Mouse (Mus musculus): Measurements from ENCODE around the gene Jph2. TPM values are rescaled to one million over a fixed set of nuclear protein-coding genes. Genes with fewer than 3 reads are reported as not detected.

Gene Jph2
- total and polyA plus RNA-seq, 2 experiments from 2014 or later = 61.7 to 215 TPM

- H3K4me2 ChIP-seq (ENCODE audit: low read depth, low read length) = no peak overlapping the region
- 29% methylated on average over 4 of the region's 4 CpGs for WGBS
- no peak overlapping the region for H3K9ac ChIP-seq (replicated peaks; ENCODE audit: low read depth, low read length)
- H3K4me1 ChIP-seq (ENCODE audit: control insufficient read depth, insufficient read depth) = no peaks in the 10 kb centered on the region
- no peak overlapping the region for H3K27ac ChIP-seq (ENCODE audit: low read depth)
- H3K9me3 ChIP-seq (replicated peaks; ENCODE audit: control insufficient read depth, low read length) = no peaks in the 10 kb centered on the region
- H3K4me3 ChIP-seq (ENCODE audit: low read depth, low read length) = no peak overlapping the region
- H3K36me3 ChIP-seq (replicated peaks; ENCODE audit: control insufficient read depth, insufficient read depth, low read length) = no peaks in the 10 kb centered on the region
- no peaks in the 10 kb centered on the region for H3K27me3 ChIP-seq (ENCODE audit: control insufficient read depth, insufficient read depth, low read length)
- ATAC-seq (ENCODE audit: insufficient read depth, low read depth) = no peak
- TF ChIP-seq CTCF (IDR thresholded peaks at IDR 0.05; ENCODE audit: low read depth) = no peak
- no peak for TF ChIP-seq EP300 (IDR thresholded peaks at IDR 0.05; ENCODE audit: low read depth)
- DNase-seq (ENCODE audit: low spot score) = no peak
Observed at GRCm38 (mm10) chr2:163428346-163429011, 30.7 kb upstream of the Jph2 start.

DNA sequence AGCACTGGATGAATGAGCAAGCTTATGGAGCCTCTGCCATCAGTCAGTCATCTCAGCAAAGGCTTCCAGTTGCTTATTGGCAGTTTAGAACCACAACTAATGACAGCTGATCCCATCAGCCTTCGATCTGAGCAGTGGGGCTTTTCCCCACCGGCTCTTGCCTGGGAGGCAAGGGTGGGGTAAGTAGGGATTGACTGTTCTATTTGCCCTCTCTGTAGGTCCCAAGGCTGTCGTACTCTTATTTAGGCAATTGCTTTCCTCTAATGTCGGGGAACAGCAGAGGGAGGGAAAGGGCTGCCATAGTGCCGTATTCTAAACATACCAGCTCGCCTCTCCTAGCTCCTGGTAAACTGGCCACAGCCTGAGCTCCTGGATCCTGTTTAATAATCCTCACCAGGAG lies 26.8 kb upstream of the Jph2 start, which contains the start of gene Oser1:
TSS of gene Oser1 (minus strand) at position 101 of the 400 bp plus-strand sequence.
- Histone ChIP-seq H3K27ac (ENCODE audit: low read depth) (no peak within 1 kb of the TSS), H3K9me3 (replicated peaks; ENCODE audit: control insufficient read depth, low read length) (no peaks in the 10 kb centered on the region), H3K9ac (replicated peaks; ENCODE audit: low read depth, low read length) (no peak within 1 kb of the TSS), H3K4me3 (ENCODE audit: low read depth, low read length) (no peak within 1 kb of the TSS), H3K27me3 (ENCODE audit: control insufficient read depth, insufficient read depth, low read length) (no peaks in the 10 kb centered on the region), H3K4me2 (ENCODE audit: low read depth, low read length) (no peak within 1 kb of the TSS), H3K36me3 (replicated peaks; ENCODE audit: control insufficient read depth, insufficient read depth, low read length) (0 out of 2 replicates have a peak, but pooled peaks cover 8% of the 10 kb centered on the region), H3K4me1 (ENCODE audit: control insufficient read depth, insufficient read depth) (peaks cover 11% of the 10 kb centered on the region; the same call in 1 of the 2 replicates)
- ATAC-seq (ENCODE audit: insufficient read depth, low read depth) (no peak), DNase-seq (ENCODE audit: low spot score) (no peak)
- no peak for TF ChIP-seq EP300 (IDR thresholded peaks at IDR 0.05; ENCODE audit: low read depth)
- no peak for TF ChIP-seq CTCF (IDR thresholded peaks at IDR 0.05; ENCODE audit: low read depth)
- WGBS = 75% methylated on average over 6 of the region's 6 CpGs

GRCm38 (mm10) chr2:163422895-163423660 lies 25.3 kb upstream of the Jph2 start:
- H3K36me3 ChIP-seq (replicated peaks; ENCODE audit: control insufficient read depth, insufficient read depth, low read length) = 0 out of 2 replicates have a peak, but pooled peaks cover 8% of the 10 kb centered on the region
- TF ChIP-seq CTCF (IDR thresholded peaks at IDR 0.05; ENCODE audit: low read depth) = no peak
- TF ChIP-seq EP300 (IDR thresholded peaks at IDR 0.05; ENCODE audit: low read depth) = no peak
- 55% methylated on average over 9 of the region's 9 CpGs for WGBS
- peaks cover 16% of the 10 kb centered on the region for H3K4me1 ChIP-seq (ENCODE audit: control insufficient read depth, insufficient read depth)
- no peak overlapping the region for H3K4me3 ChIP-seq (ENCODE audit: low read depth, low read length)
- no peak overlapping the region for H3K27ac ChIP-seq (ENCODE audit: low read depth)
- H3K9me3 ChIP-seq (replicated peaks; ENCODE audit: control insufficient read depth, low read length) = no peaks in the 10 kb centered on the region
- H3K9ac ChIP-seq (replicated peaks; ENCODE audit: low read depth, low read length) = no peak overlapping the region
- DNase-seq (ENCODE audit: low spot score) (no peak), ATAC-seq (ENCODE audit: insufficient read depth, low read depth) (no peak)
- no peak overlapping the region for H3K4me2 ChIP-seq (ENCODE audit: low read depth, low read length)
- H3K27me3 ChIP-seq (ENCODE audit: control insufficient read depth, insufficient read depth, low read length) = no peaks in the 10 kb centered on the region

DNA sequence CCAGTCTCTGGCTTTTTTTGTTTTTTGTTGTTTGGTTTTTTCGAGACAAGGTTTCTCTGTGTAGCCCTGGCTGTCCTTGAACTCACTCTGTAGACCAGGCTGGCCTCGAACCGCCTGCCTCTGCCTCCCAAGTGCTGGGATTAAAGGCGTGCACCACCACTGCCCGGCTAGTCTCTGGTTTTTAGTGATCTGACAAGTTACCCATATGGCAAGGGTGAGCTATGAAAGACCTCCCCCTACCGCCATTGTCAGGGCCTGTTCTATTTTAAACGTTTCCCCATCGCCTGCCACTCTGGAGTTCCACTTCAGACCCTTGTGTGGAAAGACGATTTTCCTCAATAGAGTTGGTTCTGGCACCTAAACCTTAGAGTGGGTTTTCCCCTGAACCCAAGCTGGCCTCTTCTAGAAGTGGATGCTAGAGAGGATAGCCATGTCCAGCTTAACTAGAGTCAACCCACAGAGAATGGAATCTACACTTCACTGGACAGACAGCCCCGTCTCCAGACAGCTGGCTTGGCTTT lies 22.6 kb upstream of the Jph2 start:
- TF ChIP-seq CTCF (IDR thresholded peaks at IDR 0.05; ENCODE audit: low read depth) (0 out of 2 replicates have a peak, but pooled peaks have one; percentile 10), EP300 (IDR thresholded peaks at IDR 0.05; ENCODE audit: low read depth) (no peak)
- Histone ChIP-seq H3K9me3 (replicated peaks; ENCODE audit: control insufficient read depth, low read length) (no peaks in the 10 kb centered on the region), H3K4me1 (ENCODE audit: control insufficient read depth, insufficient read depth) (peaks cover 24% of the 10 kb centered on the region), H3K27me3 (ENCODE audit: control insufficient read depth, insufficient read depth, low read length) (no peaks in the 10 kb centered on the region), H3K4me3 (ENCODE audit: low read depth, low read length) (peak overlapping the region; percentile 95), H3K9ac (replicated peaks; ENCODE audit: low read depth, low read length) (peak overlapping the region; percentile 77), H3K4me2 (ENCODE audit: low read depth, low read length) (peak overlapping the region; percentile 76), H3K36me3 (replicated peaks; ENCODE audit: control insufficient read depth, insufficient read depth, low read length) (0 out of 2 replicates have a peak, but pooled peaks cover 8% of the 10 kb centered on the region), H3K27ac (ENCODE audit: low read depth) (peak overlapping the region; percentile 91)
- DNase-seq (ENCODE audit: low spot score) (no peak), ATAC-seq (ENCODE audit: insufficient read depth, low read depth) (no peak)
- 10% methylated on average over 10 of the region's 10 CpGs for WGBS

DNA sequence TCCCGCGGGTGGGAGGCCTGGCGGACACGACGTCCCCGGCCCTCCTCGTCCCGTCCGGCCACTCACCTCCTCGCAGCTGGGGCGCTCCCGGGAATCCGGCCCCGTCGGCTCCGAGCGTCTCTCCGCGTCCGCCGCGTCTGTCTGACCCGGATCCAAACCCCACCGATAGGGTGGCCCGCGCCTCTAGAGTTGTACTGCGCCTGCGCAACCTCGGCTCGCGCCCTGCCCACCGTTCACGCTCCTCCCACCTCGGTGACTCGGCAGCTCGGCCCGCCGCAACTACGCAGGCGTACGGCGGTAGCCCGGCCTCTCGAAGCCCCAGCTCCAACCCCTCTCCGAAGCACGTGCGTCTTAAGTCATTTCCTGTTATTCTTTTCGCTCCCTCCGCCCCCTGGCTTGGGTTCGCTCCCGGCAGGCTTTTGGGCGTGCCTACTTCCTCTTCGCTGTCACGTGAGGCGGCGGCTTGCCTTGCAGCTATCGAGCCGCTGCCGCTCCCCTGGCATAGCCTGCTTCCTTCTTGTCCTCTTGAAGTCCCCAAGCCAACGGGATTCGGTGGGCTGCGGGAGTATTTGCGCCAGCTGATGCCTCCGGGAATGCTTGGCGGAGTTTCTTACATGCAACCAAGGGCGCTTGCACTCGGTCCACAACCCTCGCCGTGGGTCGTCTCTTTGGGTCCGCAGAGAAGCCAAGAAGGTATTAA lies 21.7 kb upstream of the Jph2 start:
- Histone ChIP-seq H3K27me3 (ENCODE audit: control insufficient read depth, insufficient read depth, low read length) (no peaks in the 10 kb centered on the region), H3K4me1 (ENCODE audit: control insufficient read depth, insufficient read depth) (peaks cover 24% of the 10 kb centered on the region), H3K9ac (replicated peaks; ENCODE audit: low read depth, low read length) (peak overlapping the region; percentile 80), H3K36me3 (replicated peaks; ENCODE audit: control insufficient read depth, insufficient read depth, low read length) (peaks cover 12% of the 10 kb centered on the region; the same call in 1 of the 2 replicates), H3K27ac (ENCODE audit: low read depth) (peak overlapping the region; percentile 91), H3K4me3 (ENCODE audit: low read depth, low read length) (peak overlapping the region; percentile 95), H3K9me3 (replicated peaks; ENCODE audit: control insufficient read depth, low read length) (no peaks in the 10 kb centered on the region), H3K4me2 (ENCODE audit: low read depth, low read length) (peak overlapping the region; percentile 90)
- peak; percentile 98 for ATAC-seq (ENCODE audit: insufficient read depth, low read depth)
- WGBS = under 1% methylated on average over 67 of the region's 71 CpGs
- peak; percentile 100 for DNase-seq (ENCODE audit: low spot score)
- peak; percentile 64; the same call in 1 of the 2 replicates for TF ChIP-seq EP300 (IDR thresholded peaks at IDR 0.05; ENCODE audit: low read depth)
- no peak; the same call in none of the 2 replicates for TF ChIP-seq CTCF (IDR thresholded peaks at IDR 0.05; ENCODE audit: low read depth)

All from heart, postnatal 0 days (tissue).